Mouse (Mus musculus) cerebellum, adult 2 months (tissue): ENCODE results near the gene Rnf26.

Experiments used
- CTCF ChIP-seq: fragments of 200-500 bp; IDR thresholded peaks from 2 replicates; pipeline ENCODE4 v1.5.1; 2011; ENCODE audit warnings: low read depth, mild to moderate bottlenecking, control low read depth, low read length, moderate library complexity, borderline replicate concordance; ENCODE audit not compliant: insufficient read depth
- POLR2A ChIP-seq: fragments of 200-500 bp; IDR thresholded peaks from 2 replicates; pipeline ENCODE4 v1.6.1; 2011; ENCODE audit warnings: low read length, control low read depth, borderline replicate concordance; ENCODE audit not compliant: insufficient read depth

DNA sequence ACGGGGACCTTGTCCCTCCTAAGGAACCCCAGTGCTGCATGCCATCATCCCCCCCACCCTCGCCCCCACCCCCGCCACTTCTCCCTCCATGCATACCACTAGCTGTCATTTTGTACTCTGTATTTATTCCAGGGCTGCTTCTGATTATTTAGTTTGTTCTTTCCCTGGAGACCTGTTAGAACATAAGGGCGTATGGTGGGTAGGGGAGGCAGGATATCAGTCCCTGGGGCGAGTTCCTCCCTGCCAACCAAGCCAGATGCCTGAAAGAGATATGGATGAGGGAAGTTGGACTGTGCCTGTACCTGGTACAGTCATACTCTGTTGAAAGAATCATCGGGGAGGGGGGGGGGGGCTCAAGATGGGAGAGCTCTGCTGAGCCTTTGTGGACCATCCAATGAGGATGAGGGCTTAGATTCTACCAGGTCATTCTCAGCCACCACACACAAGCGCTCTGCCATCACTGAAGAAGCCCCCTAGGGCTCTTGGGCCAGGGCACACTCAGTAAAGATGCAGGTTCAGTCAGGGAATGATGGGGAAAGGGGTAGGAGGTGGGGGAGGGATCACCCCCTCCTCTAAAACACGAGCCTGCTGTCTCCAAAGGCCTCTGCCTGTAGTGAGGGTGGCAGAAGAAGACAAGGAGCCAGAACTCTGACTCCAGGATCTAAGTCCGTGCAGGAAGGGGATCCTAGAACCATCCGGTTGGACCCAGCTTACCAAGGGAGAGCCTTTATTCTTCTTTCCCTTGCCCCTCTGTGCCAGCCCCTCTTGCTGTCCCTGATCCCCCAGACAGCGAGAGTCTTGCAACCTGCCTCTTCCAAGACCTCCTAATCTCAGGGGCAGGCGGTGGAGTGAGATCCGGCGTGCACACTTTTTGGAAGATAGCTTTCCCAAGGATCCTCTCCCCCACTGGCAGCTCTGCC lies 65.5 kb downstream of the Rnf26 start:
- TF ChIP-seq POLR2A (no peak), CTCF (no peak)
